Mouse (Mus musculus) small intestine, adult 2 months (tissue): ENCODE measurements around the gene Slc39a1. TPM values are rescaled to one million over a fixed set of nuclear protein-coding genes. Genes with fewer than 3 reads are reported as not detected.

Experiments used
- H3K27ac ChIP-seq: fragments of 200-500 bp; 2 replicates; pipeline ENCODE4 v1.5.1; 2012; ENCODE audit warnings: low read depth, low read length, control low read depth, inconsistent platforms; ENCODE audit not compliant: insufficient read depth
- H3K27me3 ChIP-seq: fragments of 200-500 bp; 2 replicates; pipeline ENCODE4 v1.6.1; 2012; ENCODE audit warnings: mild to moderate bottlenecking, moderate library complexity, low read length, inconsistent platforms; ENCODE audit not compliant: control insufficient read depth, insufficient read depth
- H3K36me3 ChIP-seq: fragments of 200-500 bp; 2 replicates; pipeline ENCODE4 v1.6.1; 2012; ENCODE audit warnings: mild to moderate bottlenecking, low read length, control low read depth, inconsistent platforms; ENCODE audit not compliant: control insufficient read depth, insufficient read depth
- H3K4me1 ChIP-seq: fragments of 200-500 bp; 2 replicates; pipeline ENCODE4 v1.6.1; 2012; ENCODE audit warnings: low read length, inconsistent platforms, mixed read lengths; ENCODE audit not compliant: control insufficient read depth, insufficient read depth, insufficient read length
- H3K4me3 ChIP-seq: fragments of 200-500 bp; 2 replicates; pipeline ENCODE4 v1.5.1; 2012; ENCODE audit warnings: low read depth, mild to moderate bottlenecking, control low read depth, inconsistent platforms, low read length, moderate library complexity
- CTCF ChIP-seq: fragments of 200-500 bp; IDR thresholded peaks from 2 replicates; pipeline ENCODE4 v1.5.1; 2012; ENCODE audit warnings: low read depth, mild to moderate bottlenecking, control low read depth, inconsistent platforms, low read length, moderate library complexity, mixed read lengths; ENCODE audit not compliant: insufficient replicate concordance, insufficient read length; ENCODE audit errors: extremely low read depth
- POLR2A ChIP-seq: fragments of 200-500 bp; IDR thresholded peaks from 2 replicates; pipeline ENCODE4 v1.6.1; 2012; ENCODE audit warnings: low read depth, mild to moderate bottlenecking, control low read depth, inconsistent platforms, low read length, moderate library complexity
- WGBS: fragments of 180-500 bp; shearing (Covaris S2); methylation state at CpG from one replicate; pipeline ENCODE4 v1.1.7; 2018; 5-methylcytosine and 5-hydroxymethylcytosine counted together
- polyA plus RNA-seq: library from polyadenylated mRNA; depleted of rRNA; stranded (reverse); fragments of >200 nt; gene quantifications from 2 replicates; pipeline ENCODE4 v1.2.3, GENCODE M21; 2012

Gene Slc39a1
- polyA plus RNA-seq, 1 experiment: 72.7 TPM

DNA sequence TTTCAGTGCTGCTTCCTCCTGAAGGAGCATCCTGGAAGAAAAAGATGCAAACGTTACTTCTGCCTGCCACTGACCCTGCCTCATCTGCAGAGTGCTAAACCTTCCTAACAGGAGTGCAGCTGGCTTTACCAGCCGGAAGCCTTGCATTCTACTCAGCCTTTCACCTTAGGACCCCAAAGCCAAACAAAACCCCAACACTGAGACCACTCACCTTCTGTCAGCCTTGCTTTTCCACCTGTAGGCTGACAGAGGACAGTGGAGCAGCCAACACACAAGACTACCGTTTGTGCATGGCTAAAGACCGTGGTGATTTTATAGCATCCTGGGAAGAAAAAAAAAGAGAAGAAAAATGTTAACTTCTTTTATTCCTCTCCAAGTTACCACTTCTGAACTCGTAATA is 35.2 kb upstream of the Slc39a1 start:
- no peaks in the 10 kb centered on the region for H3K27me3 ChIP-seq
- TF ChIP-seq CTCF (no peak), POLR2A (no peak)
- WGBS: 2% methylated on average over 5 of the region's 5 CpGs
- H3K27ac ChIP-seq: no peak overlapping the region
- peaks cover 34% of the 10 kb centered on the region for H3K36me3 ChIP-seq
- peaks cover 4% of the 10 kb centered on the region for H3K4me1 ChIP-seq
- peak overlapping the region; percentile 98 for H3K4me3 ChIP-seq

- TF ChIP-seq POLR2A (peak; percentile 99), CTCF (no peak)
- Histone ChIP-seq H3K4me1 (peaks cover 4% of the 10 kb centered on the region), H3K4me3 (peak within 1 kb of the TSS; percentile 98), H3K27me3 (no peaks in the 10 kb centered on the region), H3K27ac (peak within 1 kb of the TSS; percentile 82; the same call in 1 of the 2 replicates), H3K36me3 (peaks cover 30% of the 10 kb centered on the region)
- whole genome bisulfite sequencing: under 1% methylated on average over 42 of the region's 42 CpGs
These were observed 34.5 kb upstream of the Slc39a1 start, which contains the start of the genes Rps27 and Rab13 for GRCm38 (mm10) chr3:90213377-90213866. TSS of gene Rps27 (minus strand) at chr3:90213651. TSS of gene Rab13 (plus strand) at chr3:90213695.

GRCm38 (mm10) chr3:90213956-90214684 is 33.9 kb upstream of the Slc39a1 start:
- TF ChIP-seq CTCF: no peak
- no peak for TF ChIP-seq POLR2A
- no peak overlapping the region for H3K27ac ChIP-seq

DNA sequence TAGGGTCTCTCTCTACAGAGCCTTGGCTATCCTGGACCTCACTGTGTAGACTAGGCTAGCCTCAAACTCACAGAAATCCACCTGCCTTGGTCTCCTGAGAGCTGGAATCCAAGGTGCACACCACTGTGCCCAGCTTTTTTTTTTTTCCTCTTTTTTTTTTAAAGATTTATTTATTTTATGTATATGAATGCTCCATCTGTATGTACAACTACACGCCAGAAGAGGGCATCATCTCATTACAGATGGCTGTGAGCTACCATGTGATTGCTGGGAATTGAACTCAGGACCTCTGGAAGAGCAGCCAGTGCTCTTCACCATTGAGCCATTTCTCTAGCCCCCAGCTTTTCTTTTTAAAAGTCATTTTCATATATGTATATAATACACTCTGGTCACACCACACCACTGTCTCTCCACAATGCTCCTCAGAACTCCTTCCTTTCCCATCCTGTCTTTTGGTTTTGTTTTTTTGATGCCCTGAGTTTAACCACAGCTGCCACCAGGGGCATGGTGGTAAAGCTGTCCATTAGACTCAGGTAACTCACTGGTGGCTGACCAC is 32.1 kb upstream of the Slc39a1 start:
- Histone ChIP-seq H3K4me1 (peaks cover 6% of the 10 kb centered on the region), H3K36me3 (peaks cover 9% of the 10 kb centered on the region), H3K27ac (no peak overlapping the region), H3K27me3 (no peaks in the 10 kb centered on the region), H3K4me3 (no peak overlapping the region)
- TF ChIP-seq CTCF (no peak), POLR2A (no peak)
- WGBS: 47% methylated on average over 1 of the region's 1 CpGs

More at GRCm38 (mm10) chr3:90213956-90214684, 33.9 kb upstream of the Slc39a1 start:
- H3K4me1 ChIP-seq: peaks cover 4% of the 10 kb centered on the region
- peaks cover 23% of the 10 kb centered on the region for H3K36me3 ChIP-seq
- peak overlapping the region; percentile 98 for H3K4me3 ChIP-seq
- no peaks in the 10 kb centered on the region for H3K27me3 ChIP-seq
- 11% methylated on average over 12 of the region's 12 CpGs for WGBS

GRCm38 (mm10) chr3:90220088-90220487 is 27.9 kb upstream of the Slc39a1 start:
- Histone ChIP-seq H3K36me3 (0 out of 2 replicates have a peak, but pooled peaks cover under 1% of the 10 kb centered on the region), H3K27me3 (no peaks in the 10 kb centered on the region), H3K4me1 (peaks cover 2% of the 10 kb centered on the region; the same call in 1 of the 2 replicates), H3K27ac (peak overlapping the region; percentile 74), H3K4me3 (no peak overlapping the region)
- WGBS: 3% methylated on average over 6 of the region's 6 CpGs
- TF ChIP-seq POLR2A (no peak), CTCF (peak; percentile 13; the same call in 1 of the 2 replicates)

DNA sequence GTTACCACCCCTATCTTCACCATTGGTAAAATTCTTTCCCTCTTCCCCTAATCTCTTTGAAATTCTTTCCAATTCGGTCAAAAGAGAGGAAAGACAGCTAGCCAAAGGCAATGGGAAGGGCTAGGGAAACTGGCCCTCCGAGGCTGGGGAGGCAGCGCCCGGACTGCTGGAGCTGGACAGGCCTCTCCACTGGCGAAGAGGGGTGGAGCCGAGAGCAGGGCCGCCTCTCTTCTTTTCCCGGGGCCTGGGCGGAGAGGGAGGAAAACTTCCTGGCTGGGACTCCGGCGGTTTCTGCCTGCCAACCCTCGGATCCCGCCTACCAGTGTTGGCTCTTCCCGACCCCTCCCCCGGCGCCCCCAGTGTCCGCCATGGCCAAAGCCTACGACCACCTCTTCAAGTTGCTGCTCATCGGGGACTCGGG is 27.4 kb upstream of the Slc39a1 start:
- Histone ChIP-seq H3K27me3 (no peaks in the 10 kb centered on the region), H3K4me1 (peaks cover 2% of the 10 kb centered on the region; the same call in 1 of the 2 replicates), H3K36me3 (0 out of 2 replicates have a peak, but pooled peaks cover 1% of the 10 kb centered on the region), H3K4me3 (peak overlapping the region; percentile 90), H3K27ac (peak overlapping the region; percentile 74)
- WGBS: 1% methylated on average over 20 of the region's 20 CpGs
- peak; percentile 6; the same call in 1 of the 2 replicates for TF ChIP-seq CTCF
- TF ChIP-seq POLR2A: no peak

- H3K36me3 ChIP-seq: 0 out of 2 replicates have a peak, but pooled peaks cover 1% of the 10 kb centered on the region
- no peak overlapping the region for H3K27ac ChIP-seq
- no peaks in the 10 kb centered on the region for H3K27me3 ChIP-seq
- TF ChIP-seq POLR2A (no peak), CTCF (no peak)
- H3K4me3 ChIP-seq: no peak overlapping the region
- WGBS: 26% methylated on average over 5 of the region's 5 CpGs
- H3K4me1 ChIP-seq: peaks cover 2% of the 10 kb centered on the region; the same call in 1 of the 2 replicates
These were observed 26.8 kb upstream of the Slc39a1 start for GRCm38 (mm10) chr3:90221123-90221522.
